Mouse (Mus musculus) heart, adult 2 months (tissue): ENCODE results near the gene Hecw1.

ENCODE experiments used
- CTCF ChIP-seq: fragments of 200-600 bp; IDR thresholded peaks from 2 replicates; pipeline ENCODE4 v1.8.1; 2022; ENCODE audit warnings: antibody characterized with exemption, mild to moderate bottlenecking, moderate library complexity
- EP300 ChIP-seq: fragments of 200-500 bp; IDR thresholded peaks from 2 replicates; pipeline ENCODE4 v1.6.1; 2011; ENCODE audit warnings: low read depth, low read length, control low read depth; ENCODE audit not compliant: insufficient read depth
- POLR2A ChIP-seq: fragments of 200-500 bp; IDR thresholded peaks from 2 replicates; pipeline ENCODE4 v1.6.1; 2011; ENCODE audit warnings: mild to moderate bottlenecking, low read depth, low read length, control low read depth; ENCODE audit not compliant: insufficient read depth

DNA sequence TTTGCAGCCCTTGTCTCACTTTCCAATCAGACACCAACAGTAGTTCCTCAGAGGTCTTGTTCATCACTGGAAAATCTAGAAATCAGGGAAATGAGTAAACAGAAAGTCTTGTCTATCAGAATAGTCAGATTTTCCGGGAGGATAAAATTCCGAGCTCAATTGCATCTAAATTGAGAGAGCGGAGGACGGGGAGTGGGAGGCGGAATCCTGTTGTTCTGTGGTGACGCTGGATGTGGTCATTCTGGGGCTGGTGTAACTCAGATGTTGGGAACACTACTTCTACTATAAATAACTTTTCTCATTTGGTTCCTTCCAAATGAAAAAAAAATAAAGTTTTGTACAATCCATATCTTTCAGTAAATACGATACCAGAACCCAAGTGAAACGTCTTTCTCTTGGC, 24.2 kb downstream of the Hecw1 start:
- TF ChIP-seq POLR2A (no peak), CTCF (no peak), EP300 (no peak)
